Mouse (Mus musculus) small intestine, adult 2 months (tissue): ENCODE measurements around the gene Cadm4.

ENCODE experiments used
- CTCF ChIP-seq: fragments of 200-500 bp; IDR thresholded peaks from 2 replicates; pipeline ENCODE4 v1.5.1; 2012; ENCODE audit warnings: low read depth, mild to moderate bottlenecking, control low read depth, inconsistent platforms, low read length, moderate library complexity, mixed read lengths; ENCODE audit not compliant: insufficient replicate concordance, insufficient read length; ENCODE audit errors: extremely low read depth
- POLR2A ChIP-seq: fragments of 200-500 bp; IDR thresholded peaks from 2 replicates; pipeline ENCODE4 v1.6.1; 2012; ENCODE audit warnings: low read depth, mild to moderate bottlenecking, control low read depth, inconsistent platforms, low read length, moderate library complexity

- TF ChIP-seq CTCF (peak; percentile 98), POLR2A (no peak)
These were observed 40.0 kb upstream of the Cadm4 start for GRCm38 (mm10) chr7:24441785-24442184.
